In genomic region chr7:128391267-128392057, GRCm38 (mm10) we compare ENCODE assay signal across 10 mouse cellular contexts. TPM values are rescaled to one million over a fixed set of nuclear protein-coding genes. Genes with fewer than 3 reads are reported as not detected.
DNase-seq lines count a peak whose midpoint lies in the region; ATAC-seq lines count a peak whose summit lies in the region.
"Had no signal": no experiment of that assay in that cellular context is flagged by ENCODE, and none has a peak within 500 bp of the region (broad histone marks: within the 10 kb centered on the region; RNA-seq: fewer than 3 reads in every experiment).

No protein-coding gene starts in this region.

- 0 out of 2 replicates have a peak overlapping the region, but pooled peaks have one; percentile 19 for H3K27ac ChIP-seq in lung, embryonic 16.5 days (ENCODE audit: low read length)
- H3K27ac ChIP-seq in limb, embryonic 15.5 days: peak overlapping the region; percentile 54; the same call in 1 of the 2 replicates
- H3K27ac ChIP-seq in midbrain, embryonic 14.5 days (replicated peaks; ENCODE audit: low read depth, low read length): no peak overlapping the region
- H3K27ac ChIP-seq: hindbrain, embryonic 15.5 days; limb, embryonic 13.5 days had no signal

- peak; percentile 35 for DNase-seq in CD4-positive, CD25-positive, alpha-beta regulatory T cell, adult 2 months (ENCODE audit: low read depth, low spot score)
- no peak for DNase-seq in lung, postnatal 25 days (ENCODE audit: low spot score)
- DNase-seq in thymus, postnatal 0 days (ENCODE audit: low spot score): peak; percentile 69
- DNase-seq in retina, postnatal 1 day: no peak
- no peak for DNase-seq in midbrain, embryonic 14.5 days

- no peak overlapping the region for H3K4me3 ChIP-seq in lung, embryonic 16.5 days (ENCODE audit: low read length)
- H3K4me3 ChIP-seq in limb, embryonic 15.5 days: no peak overlapping the region
- no peak overlapping the region for H3K4me3 ChIP-seq in midbrain, embryonic 14.5 days (replicated peaks; ENCODE audit: low read depth, low read length)
- H3K4me3 ChIP-seq: hindbrain, embryonic 15.5 days; limb, embryonic 13.5 days had no signal

- H3K4me1 ChIP-seq in lung, embryonic 16.5 days (replicated peaks; ENCODE audit: control insufficient read depth, insufficient read depth, low read length): peaks cover 15% of the 10 kb centered on the region
- peaks cover 30% of the 10 kb centered on the region for H3K4me1 ChIP-seq in limb, embryonic 15.5 days
- no peaks in the 10 kb centered on the region for H3K4me1 ChIP-seq in midbrain, embryonic 14.5 days (ENCODE audit: control insufficient read depth, insufficient read depth, low read length)

- H3K36me3 ChIP-seq in lung, embryonic 16.5 days (ENCODE audit: control insufficient read depth, insufficient read depth, low read length): no peaks in the 10 kb centered on the region
- no peaks in the 10 kb centered on the region for H3K36me3 ChIP-seq in limb, embryonic 15.5 days
- H3K36me3 ChIP-seq in midbrain, embryonic 14.5 days (ENCODE audit: control insufficient read depth, insufficient read depth, low read length): no peaks in the 10 kb centered on the region
- H3K36me3 ChIP-seq: hindbrain, embryonic 15.5 days; limb, embryonic 13.5 days had no signal

- no peaks in the 10 kb centered on the region for H3K27me3 ChIP-seq in lung, embryonic 16.5 days (ENCODE audit: control insufficient read depth, insufficient read depth, low read depth, low read length)
- no peaks in the 10 kb centered on the region for H3K27me3 ChIP-seq in limb, embryonic 15.5 days
- no peaks in the 10 kb centered on the region for H3K27me3 ChIP-seq in midbrain, embryonic 14.5 days (ENCODE audit: control insufficient read depth, insufficient read depth, low read length)
- H3K27me3 ChIP-seq: hindbrain, embryonic 15.5 days; limb, embryonic 13.5 days had no signal

- no peak overlapping the region for H3K4me2 ChIP-seq in lung, embryonic 16.5 days (ENCODE audit: low read depth, low read length)
- no peak overlapping the region for H3K4me2 ChIP-seq in limb, embryonic 15.5 days
- H3K4me2 ChIP-seq in midbrain, embryonic 14.5 days (ENCODE audit: low read length): no peak overlapping the region
- H3K4me2 ChIP-seq: hindbrain, embryonic 15.5 days; limb, embryonic 13.5 days had no signal

- ATAC-seq in CD4-positive, CD25-positive, alpha-beta regulatory T cell, adult 4 months: no peak
- ATAC-seq in lung, embryonic 16.5 days (ENCODE audit: low read depth): no peak
- no peak for ATAC-seq in limb, embryonic 15.5 days (ENCODE audit: insufficient number of reproducible peaks, low FRiP score, low TSS enrichment, low read depth)
- ATAC-seq in midbrain, embryonic 14.5 days (ENCODE audit: low FRiP score, low TSS enrichment): no peak

- H3K9me3 ChIP-seq in lung, embryonic 16.5 days (ENCODE audit: control insufficient read depth, low read length): no peaks in the 10 kb centered on the region
- no peaks in the 10 kb centered on the region for H3K9me3 ChIP-seq in limb, embryonic 15.5 days
- H3K9me3 ChIP-seq in midbrain, embryonic 14.5 days (ENCODE audit: control insufficient read depth, low read length): no peaks in the 10 kb centered on the region
- H3K9me3 ChIP-seq: hindbrain, embryonic 15.5 days; limb, embryonic 13.5 days had no signal

- WGBS in lung, embryonic 16.5 days: 36% methylated on average over 12 of the region's 12 CpGs
- WGBS in limb, embryonic 15.5 days: 33% methylated on average over 12 of the region's 12 CpGs
- WGBS in midbrain, embryonic 14.5 days: 60% methylated on average over 12 of the region's 12 CpGs

- H3K9ac ChIP-seq in lung, embryonic 16.5 days (ENCODE audit: low read length): no peak overlapping the region
- H3K9ac ChIP-seq in limb, embryonic 15.5 days: no peak overlapping the region
- H3K9ac ChIP-seq in midbrain, embryonic 14.5 days (replicated peaks; ENCODE audit: low read length): no peak overlapping the region
- H3K9ac ChIP-seq: hindbrain, embryonic 15.5 days; limb, embryonic 13.5 days had no signal

RNA-seq across cellular contexts. Expression of gene Rgs10, which starts 27.1 kb away (rescaled TPM):
- polyA plus RNA-seq in CD4-positive, CD25-positive, alpha-beta regulatory T cell, adult 4 months (2017; shearing (Covaris generic)): 100 to 1,000 TPM; 541 to 576 TPM
- polyA plus RNA-seq in lung, embryonic 16.5 days (2015; fragmentation: Nextera tagmentation; extraction: Ambion mirVana): 42.9 and 45.9 TPM in 2 replicates
- polyA plus RNA-seq in limb, embryonic 15.5 days (2015; fragmentation: Nextera tagmentation; extraction: Ambion mirVana): 13.8 and 14.2 TPM in 2 replicates
- polyA plus RNA-seq in thymus, postnatal 0 days (2015; fragmentation: Nextera tagmentation; extraction: Ambion mirVana): 243 and 265 TPM in 2 replicates
- polyA plus RNA-seq in midbrain, embryonic 14.5 days (2014; fragmentation: Nextera tagmentation; extraction: Ambion mirVana): 43.6 and 57.5 TPM in 2 replicates

Comparison
In these comparisons a context has a peak if more than half of its experiments do, and no peak if none do; other contexts are left out.
1. DNase-seq: peak in CD4-positive, CD25-positive, alpha-beta regulatory T cell, adult 2 months (single experiment) and thymus, postnatal 0 days (single experiment); none in lung, postnatal 25 days (single experiment), retina, postnatal 1 day (single experiment) and midbrain, embryonic 14.5 days (single experiment).